16 mouse cellular contexts compared by ENCODE assay signal in genomic region chr6:21597424-21597823, GRCm38 (mm10).
"Had no signal": no experiment of that assay in that cellular context is flagged by ENCODE, and none has a peak within 500 bp of the region (broad histone marks: within the 10 kb centered on the region; RNA-seq: fewer than 3 reads in every experiment).

No protein-coding gene starts in this region.

- H3K4me1 ChIP-seq: liver, embryonic 13.5 days; lung, embryonic 15.5 days; megakaryocyte, embryonic 14.5 days; neural tube, embryonic 12.5 days had no signal

- H3K36me3 ChIP-seq: liver, embryonic 13.5 days; lung, embryonic 15.5 days; neural tube, embryonic 12.5 days had no signal

- H3K27ac ChIP-seq: liver, embryonic 13.5 days; lung, embryonic 15.5 days; macrophage; neural tube, embryonic 12.5 days had no signal

- H3K9ac ChIP-seq: liver, embryonic 13.5 days; liver, postnatal 0 days; lung, embryonic 15.5 days; neural tube, embryonic 12.5 days had no signal

- ATAC-seq: liver, postnatal 0 days had no signal

- H3K4me2 ChIP-seq: liver, embryonic 13.5 days; lung, embryonic 15.5 days; midbrain, embryonic 11.5 days; neural tube, embryonic 12.5 days had no signal

- H3K4me3 ChIP-seq: liver, embryonic 13.5 days; lung, embryonic 15.5 days; megakaryocyte, embryonic 14.5 days; neural tube, embryonic 12.5 days had no signal

- DNase-seq: kidney, adult 18-20 months; kidney, postnatal 14 days; left cerebral cortex, postnatal 4 days; liver; liver, embryonic 13.5 days; liver, postnatal 0 days; lung, postnatal 14 days; right cerebral cortex, postnatal 4 days; spleen, adult 18-20 months; thymus, adult 18-20 months; thymus, postnatal 14 days had no signal

- H3K9me3 ChIP-seq: liver, embryonic 13.5 days; lung, embryonic 15.5 days; megakaryocyte, embryonic 14.5 days; neural tube, embryonic 12.5 days had no signal

- H3K27me3 ChIP-seq: liver, embryonic 13.5 days; lung, embryonic 15.5 days; megakaryocyte, embryonic 14.5 days; neural tube, embryonic 12.5 days had no signal
